Comparison of ENCODE assay signal across 8 mouse cellular contexts in the genomic region with DNA sequence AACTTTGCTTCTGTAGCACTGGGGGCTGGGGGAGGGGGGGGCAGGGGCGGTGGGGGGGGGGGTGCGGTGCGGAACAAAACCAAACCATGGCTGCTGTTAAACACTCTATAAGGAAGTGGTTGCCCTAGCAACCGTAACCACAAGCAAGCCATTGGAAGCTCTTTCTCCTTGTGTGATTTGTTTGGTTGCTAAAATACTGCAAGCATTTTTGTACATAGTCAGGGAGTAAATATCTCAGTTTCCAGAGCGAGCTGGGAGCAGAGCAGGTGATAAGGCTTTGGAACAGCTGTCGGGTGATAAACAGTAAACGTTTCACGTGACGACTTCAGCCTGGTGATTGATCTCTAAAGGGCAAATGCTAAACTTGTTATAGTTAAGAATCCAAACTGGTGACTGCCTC.
A peak's percentile ranks its signal among the peaks of the same experiment; 100 is the strongest.
DNase-seq lines count a peak whose midpoint lies in the region; ATAC-seq lines count a peak whose summit lies in the region.

No protein-coding gene starts in this region.

- peaks cover 9% of the 10 kb centered on the region for H3K4me1 ChIP-seq in forebrain, embryonic 12.5 days
- no peaks in the 10 kb centered on the region for H3K4me1 ChIP-seq in intestine, embryonic 16.5 days (ENCODE audit: control insufficient read depth, insufficient read depth, low read length)
- peaks cover 5% of the 10 kb centered on the region; the same call in 1 of the 2 replicates for H3K4me1 ChIP-seq in midbrain, embryonic 13.5 days (replicated peaks)

- H3K27me3 ChIP-seq in forebrain, embryonic 12.5 days, result no peaks in the 10 kb centered on the region
- no peaks in the 10 kb centered on the region for H3K27me3 ChIP-seq in intestine, embryonic 16.5 days (replicated peaks; ENCODE audit: control insufficient read depth, insufficient read depth, low read length)
- H3K27me3 ChIP-seq in midbrain, embryonic 13.5 days, result no peaks in the 10 kb centered on the region

- no peak overlapping the region for H3K9ac ChIP-seq in forebrain, embryonic 12.5 days
- no peak overlapping the region for H3K9ac ChIP-seq in intestine, embryonic 16.5 days (ENCODE audit: low read depth, low read length)
- no peak overlapping the region for H3K9ac ChIP-seq in midbrain, embryonic 13.5 days (replicated peaks)

- peak; percentile 54 for ATAC-seq in forebrain, embryonic 12.5 days (ENCODE audit: low FRiP score)
- ATAC-seq in intestine, embryonic 16.5 days, result peak; percentile 82
- peak; percentile 71 for ATAC-seq in midbrain, embryonic 13.5 days

- H3K27ac ChIP-seq in forebrain, embryonic 12.5 days, result 0 out of 2 replicates have a peak overlapping the region, but pooled peaks have one; percentile 13
- no peak overlapping the region for H3K27ac ChIP-seq in intestine, embryonic 16.5 days (ENCODE audit: low read length)
- H3K27ac ChIP-seq in midbrain, embryonic 13.5 days, result no peak overlapping the region

- WGBS in forebrain, embryonic 12.5 days, result 32% methylated on average over 9 of the region's 9 CpGs
- WGBS in intestine, embryonic 16.5 days, result 12% methylated on average over 9 of the region's 9 CpGs
- 23% methylated on average over 9 of the region's 9 CpGs for WGBS in midbrain, embryonic 13.5 days

- DNase-seq in layer of hippocampus, adult 9-11 months, result peak; percentile 25
- no peak for DNase-seq in layer of hippocampus, adult 18-20 months (ENCODE audit: low spot score in 2 of 2)
- DNase-seq in adrenal gland, postnatal 14 days, result no peak
- DNase-seq in layer of hippocampus, postnatal 25 days (ENCODE audit: extremely low spot score in 1 of 2, low spot score in 1 of 2), result no peak
- DNase-seq in adrenal gland, adult 8-10 months, result no peak

- no peak overlapping the region for H3K4me3 ChIP-seq in forebrain, embryonic 12.5 days (replicated peaks)
- H3K4me3 ChIP-seq in intestine, embryonic 16.5 days (ENCODE audit: low read length), result peak overlapping the region; percentile 22
- no peak overlapping the region for H3K4me3 ChIP-seq in midbrain, embryonic 13.5 days (replicated peaks)

- peak overlapping the region; percentile 32 for H3K4me2 ChIP-seq in forebrain, embryonic 12.5 days
- H3K4me2 ChIP-seq in intestine, embryonic 16.5 days (ENCODE audit: low read depth, low read length), result peak overlapping the region; percentile 40
- H3K4me2 ChIP-seq in midbrain, embryonic 13.5 days (replicated peaks), result 0 out of 2 replicates have a peak overlapping the region, but pooled peaks have one; percentile 23

- H3K9me3 ChIP-seq in forebrain, embryonic 12.5 days, result no peaks in the 10 kb centered on the region
- no peaks in the 10 kb centered on the region for H3K9me3 ChIP-seq in intestine, embryonic 16.5 days (ENCODE audit: control insufficient read depth, low read length)
- no peaks in the 10 kb centered on the region for H3K9me3 ChIP-seq in midbrain, embryonic 13.5 days

- H3K36me3 ChIP-seq in forebrain, embryonic 12.5 days (replicated peaks), result no peaks in the 10 kb centered on the region
- H3K36me3 ChIP-seq in intestine, embryonic 16.5 days (ENCODE audit: control insufficient read depth, insufficient read depth, low read length), result no peaks in the 10 kb centered on the region
- no peaks in the 10 kb centered on the region for H3K36me3 ChIP-seq in midbrain, embryonic 13.5 days
